Mouse (Mus musculus) stomach, embryonic 14.5 days (tissue): Measurements from ENCODE around the gene Rab11fip3. TPM values are rescaled to one million over a fixed set of nuclear protein-coding genes. Genes with fewer than 3 reads are reported as not detected.
"Not testable (repeated sequence)": the region's sequence is repeated elsewhere in the genome, so short reads cannot be mapped to it uniquely, and the experiment has no call there.

Source experiments
- ATAC-seq: fragments of 200-750 bp; cut with Nextera tagmentation; 2 replicates; pipeline ENCODE4 v1.8.0; 2017; ENCODE audit warnings: low read depth, moderate TSS enrichment; ENCODE audit not compliant: insufficient number of reproducible peaks, insufficient read depth, low FRiP score
- H3K27ac ChIP-seq: fragments of 300-500 bp; sonication (generic); 2 replicates; pipeline ENCODE4 v1.5.1; 2014; ENCODE audit warnings: mild to moderate bottlenecking, low read length, moderate library complexity, mixed read lengths
- H3K27me3 ChIP-seq: fragments of 300-500 bp; sonication (generic); 2 replicates; pipeline ENCODE4 v1.6.1; 2014; ENCODE audit warnings: low read length, control low read depth, mixed read lengths; ENCODE audit not compliant: control insufficient read depth, insufficient read depth
- H3K36me3 ChIP-seq: fragments of 300-500 bp; sonication (generic); 2 replicates; pipeline ENCODE4 v1.6.1; 2014; ENCODE audit warnings: mild to moderate bottlenecking, control low read depth, low read length, moderate library complexity, mixed read lengths; ENCODE audit not compliant: control insufficient read depth, insufficient read depth
- H3K4me1 ChIP-seq: fragments of 300-500 bp; sonication (generic); 2 replicates; pipeline ENCODE4 v1.6.1; 2014; ENCODE audit warnings: low read length, control low read depth, mixed read lengths; ENCODE audit not compliant: control insufficient read depth, insufficient read depth
- H3K4me2 ChIP-seq: fragments of 300-500 bp; sonication (generic); replicated peaks from 2 replicates; pipeline ENCODE4 v1.6.1; 2014; ENCODE audit warnings: low read depth, low read length, control low read depth
- H3K4me3 ChIP-seq: fragments of 300-500 bp; sonication (generic); 2 replicates; pipeline ENCODE4 v1.5.1; 2014; ENCODE audit warnings: low read depth, low read length, control low read depth
- H3K9ac ChIP-seq: fragments of 300-500 bp; sonication (generic); replicated peaks from 2 replicates; pipeline ENCODE4 v1.6.1; 2014; ENCODE audit warnings: low read depth, mild to moderate bottlenecking, control low read depth, low read length, moderate library complexity, mixed read lengths
- H3K9me3 ChIP-seq: fragments of 300-500 bp; sonication (generic); 2 replicates; pipeline ENCODE4 v1.6.1; 2016; ENCODE audit warnings: low read depth, low read length, control low read depth; ENCODE audit not compliant: control insufficient read depth
- WGBS: fragments of 180-500 bp; shearing (Covaris S2); extraction: QIAGEN DNeasy Blood & Tissue Kit; methylation state at CpG from one replicate; pipeline ENCODE4 v1.1.7; 2014; 5-methylcytosine and 5-hydroxymethylcytosine counted together
- polyA plus RNA-seq: library from polyadenylated mRNA; unstranded; fragments of >200 nt; fragmentation: Nextera tagmentation; extraction: Ambion mirVana; gene quantifications from 2 replicates; pipeline ENCODE4 v1.2.1, GENCODE M21; 2014

Rab11fip3 gene
- polyA plus RNA-seq, 1 experiment from 2014 or later: 11.4 TPM

DNA sequence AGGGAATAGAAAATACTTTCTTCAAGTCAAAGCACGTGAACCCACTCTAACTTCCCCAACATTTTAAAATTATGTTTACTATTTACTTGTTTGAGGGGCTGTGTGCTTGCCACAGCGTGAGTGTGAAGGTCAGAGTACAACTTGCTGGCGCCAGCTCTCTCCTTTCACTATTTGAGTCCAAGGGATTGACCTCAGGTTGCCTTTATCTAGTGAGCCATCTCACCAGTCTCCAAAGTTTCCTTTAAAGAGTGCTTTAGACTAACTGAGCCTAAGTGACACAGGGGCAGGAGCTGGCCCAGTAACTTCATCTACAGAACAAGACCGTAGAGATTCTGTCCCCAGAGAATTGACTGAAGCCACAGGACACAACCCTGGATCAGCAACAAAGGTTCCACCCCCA, 17.3 kb downstream of the Rab11fip3 start:
- 87% methylated on average over 4 of the region's 4 CpGs for WGBS

DNA sequence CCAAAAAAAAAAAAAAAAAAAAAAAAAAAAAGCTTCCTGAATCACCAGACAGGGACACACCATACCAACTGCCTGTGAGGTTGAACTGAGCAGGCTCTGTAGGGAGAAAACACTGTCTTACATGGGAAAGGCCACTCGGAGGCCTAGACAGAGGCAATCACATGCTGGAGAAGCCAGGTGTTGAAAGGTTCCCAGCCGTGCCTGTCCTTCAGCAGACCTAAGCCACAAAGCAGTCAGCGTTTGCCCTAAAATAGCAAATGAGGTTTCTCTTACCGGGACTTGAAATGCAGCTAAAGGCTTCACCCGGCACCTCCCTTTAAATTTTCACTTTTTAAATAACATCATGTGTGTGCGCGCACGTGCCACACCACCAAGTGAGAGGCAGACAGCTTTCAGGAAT, 21.2 kb downstream of the Rab11fip3 start:
- Histone ChIP-seq H3K27ac (no peak overlapping the region), H3K4me3 (no peak overlapping the region), H3K9ac (no peak overlapping the region), H3K9me3 (no peaks in the 10 kb centered on the region), H3K4me1 (no peaks in the 10 kb centered on the region), H3K27me3 (no peaks in the 10 kb centered on the region), H3K36me3 (no peaks in the 10 kb centered on the region), H3K4me2 (no peak overlapping the region)
- WGBS: 94% methylated on average over 8 of the region's 8 CpGs
- ATAC-seq: no peak

More for the DNA sequence above, 17.3 kb downstream of the Rab11fip3 start:
- H3K36me3 ChIP-seq: no peaks in the 10 kb centered on the region
- no peaks in the 10 kb centered on the region for H3K4me1 ChIP-seq
- H3K27ac ChIP-seq: no peak overlapping the region
- no peak overlapping the region for H3K4me2 ChIP-seq
- ATAC-seq: no peak
- no peak overlapping the region for H3K4me3 ChIP-seq
- H3K27me3 ChIP-seq: no peaks in the 10 kb centered on the region
- no peak overlapping the region for H3K9ac ChIP-seq
- no peaks in the 10 kb centered on the region for H3K9me3 ChIP-seq

DNA sequence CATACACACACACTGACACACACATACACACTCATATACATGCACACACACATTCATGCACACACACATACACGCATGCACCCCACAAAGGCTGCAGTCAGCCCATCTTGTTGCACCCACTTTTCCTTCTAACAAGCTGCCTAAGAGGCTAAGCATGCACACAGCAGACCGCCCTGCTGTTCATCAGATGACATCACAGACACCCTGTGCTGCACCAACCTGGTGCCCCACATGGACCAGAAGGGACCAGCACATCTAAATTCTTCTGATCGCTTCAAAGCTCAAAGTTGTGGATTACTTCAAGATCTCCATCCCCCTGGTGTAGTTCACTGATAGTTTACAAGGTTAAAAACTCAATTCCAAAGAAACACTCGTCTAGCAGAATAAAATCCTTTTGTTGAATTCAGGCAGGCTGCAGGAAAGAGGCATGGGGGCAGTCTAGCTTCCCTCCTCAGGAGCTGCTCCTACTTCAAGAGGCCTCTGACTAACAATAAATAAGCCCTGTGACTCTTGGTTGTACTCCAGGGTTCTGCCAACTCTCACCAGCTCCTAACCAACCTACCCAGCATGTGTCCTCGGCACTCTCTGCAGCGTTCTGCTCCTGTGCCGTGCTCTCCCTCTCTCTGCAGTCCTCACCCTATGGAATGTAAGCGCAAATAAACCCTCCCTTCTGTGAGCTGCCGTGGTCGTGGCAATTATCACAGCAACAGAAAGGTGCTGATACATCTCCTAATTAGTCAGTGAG, 22.9 kb downstream of the Rab11fip3 start:
- WGBS: 55% methylated on average over 10 of the region's 10 CpGs
- no peak for ATAC-seq
- no peak overlapping the region for H3K27ac ChIP-seq

DNA sequence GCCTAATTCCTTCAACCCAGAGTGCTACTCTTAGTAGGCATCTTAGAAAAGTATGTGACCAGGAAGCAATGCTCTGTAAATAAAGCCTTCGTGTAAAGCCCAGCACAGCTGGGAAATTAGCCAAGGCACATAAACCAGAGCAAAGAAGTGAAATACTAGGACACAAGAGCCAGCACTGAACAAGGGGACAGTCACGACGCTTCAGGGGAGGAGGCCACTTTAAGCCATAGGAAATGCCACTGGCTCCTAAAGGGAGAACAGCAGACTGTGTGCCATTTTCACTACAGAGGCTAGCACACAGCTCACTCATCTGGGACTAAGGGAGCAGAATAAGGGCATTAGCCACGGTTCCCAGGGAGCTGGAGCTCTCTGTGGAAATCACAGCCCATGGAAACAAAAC, 24.1 kb downstream of the Rab11fip3 start:
- no peak overlapping the region for H3K4me2 ChIP-seq
- H3K27me3 ChIP-seq: no peaks in the 10 kb centered on the region
- no peak for ATAC-seq
- H3K9me3 ChIP-seq: no peaks in the 10 kb centered on the region
- H3K4me3 ChIP-seq: no peak overlapping the region
- 76% methylated on average over 4 of the region's 4 CpGs for WGBS
- no peak overlapping the region for H3K9ac ChIP-seq
- no peaks in the 10 kb centered on the region for H3K36me3 ChIP-seq
- no peak overlapping the region for H3K27ac ChIP-seq
- H3K4me1 ChIP-seq: no peaks in the 10 kb centered on the region

More for the DNA sequence above, 22.9 kb downstream of the Rab11fip3 start:
- no peak overlapping the region for H3K4me2 ChIP-seq
- H3K4me3 ChIP-seq: no peak overlapping the region
- H3K9me3 ChIP-seq: no peaks in the 10 kb centered on the region
- no peaks in the 10 kb centered on the region for H3K27me3 ChIP-seq
- H3K36me3 ChIP-seq: no peaks in the 10 kb centered on the region
- no peaks in the 10 kb centered on the region for H3K4me1 ChIP-seq
- no peak overlapping the region for H3K9ac ChIP-seq

DNA sequence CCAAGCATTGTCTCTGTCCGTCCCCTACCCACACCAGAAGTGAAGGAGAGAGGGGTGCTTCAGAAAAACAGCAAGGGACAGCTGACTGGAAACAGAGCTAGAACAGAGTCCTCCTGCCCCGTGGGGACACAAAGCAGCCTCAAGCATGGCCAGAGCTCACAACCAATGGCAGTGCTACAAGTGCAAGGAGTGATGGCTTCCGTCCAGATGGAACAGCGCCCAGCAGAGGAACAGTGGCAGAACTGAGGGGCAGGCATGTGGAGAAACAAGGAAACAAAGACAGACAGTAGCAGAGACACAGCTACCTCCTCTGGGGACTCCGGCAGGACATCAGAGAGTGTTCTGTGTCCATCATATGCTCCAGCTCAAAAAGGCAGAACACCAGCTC, 26.1 kb downstream of the Rab11fip3 start:
- Histone ChIP-seq H3K4me2 (no peak overlapping the region), H3K36me3 (no peaks in the 10 kb centered on the region), H3K4me1 (no peaks in the 10 kb centered on the region), H3K9ac (no peak overlapping the region), H3K4me3 (no peak overlapping the region), H3K27ac (no peak overlapping the region), H3K9me3 (no peaks in the 10 kb centered on the region), H3K27me3 (no peaks in the 10 kb centered on the region)
- no peak for ATAC-seq
- WGBS: 76% methylated on average over 5 of the region's 5 CpGs

DNA sequence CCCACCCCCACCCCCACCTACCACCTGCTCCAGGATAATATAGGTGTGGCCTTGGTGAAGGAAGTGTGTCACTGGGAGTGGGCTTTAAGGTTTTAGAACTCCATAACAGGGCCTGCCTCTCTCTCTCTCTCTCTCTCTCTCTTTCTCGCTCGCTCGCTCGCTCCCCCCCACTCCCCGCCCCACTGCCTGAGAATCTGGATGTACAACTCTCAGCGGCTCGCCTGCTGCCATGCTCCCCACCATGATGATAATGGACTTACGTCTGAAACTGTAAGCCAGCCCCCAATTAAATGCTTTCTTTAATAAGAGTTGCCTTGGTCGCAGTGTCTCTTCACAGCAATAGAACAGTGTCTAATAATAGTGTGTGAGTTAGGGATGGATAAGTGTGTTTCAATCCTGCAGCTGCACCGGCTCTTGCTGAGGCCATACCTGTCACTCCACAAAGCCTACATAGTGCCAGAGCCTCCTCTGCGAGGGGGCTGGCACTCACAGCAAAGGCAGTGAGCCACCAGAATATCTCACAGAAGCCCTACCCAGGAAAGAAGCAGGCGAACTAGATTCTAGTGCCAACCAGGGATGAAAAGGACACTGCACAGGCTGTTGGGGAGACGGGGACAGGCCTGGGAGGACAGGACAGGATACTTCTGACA, 26.6 kb downstream of the Rab11fip3 start:
- Histone ChIP-seq H3K4me3 (no peak overlapping the region), H3K36me3 (no peaks in the 10 kb centered on the region), H3K9ac (no peak overlapping the region), H3K4me1 (no peaks in the 10 kb centered on the region), H3K27ac (no peak overlapping the region), H3K27me3 (no peaks in the 10 kb centered on the region), H3K4me2 (no peak overlapping the region), H3K9me3 (no peaks in the 10 kb centered on the region)
- 88% methylated on average over 13 of the region's 13 CpGs for WGBS
- no peak for ATAC-seq

DNA sequence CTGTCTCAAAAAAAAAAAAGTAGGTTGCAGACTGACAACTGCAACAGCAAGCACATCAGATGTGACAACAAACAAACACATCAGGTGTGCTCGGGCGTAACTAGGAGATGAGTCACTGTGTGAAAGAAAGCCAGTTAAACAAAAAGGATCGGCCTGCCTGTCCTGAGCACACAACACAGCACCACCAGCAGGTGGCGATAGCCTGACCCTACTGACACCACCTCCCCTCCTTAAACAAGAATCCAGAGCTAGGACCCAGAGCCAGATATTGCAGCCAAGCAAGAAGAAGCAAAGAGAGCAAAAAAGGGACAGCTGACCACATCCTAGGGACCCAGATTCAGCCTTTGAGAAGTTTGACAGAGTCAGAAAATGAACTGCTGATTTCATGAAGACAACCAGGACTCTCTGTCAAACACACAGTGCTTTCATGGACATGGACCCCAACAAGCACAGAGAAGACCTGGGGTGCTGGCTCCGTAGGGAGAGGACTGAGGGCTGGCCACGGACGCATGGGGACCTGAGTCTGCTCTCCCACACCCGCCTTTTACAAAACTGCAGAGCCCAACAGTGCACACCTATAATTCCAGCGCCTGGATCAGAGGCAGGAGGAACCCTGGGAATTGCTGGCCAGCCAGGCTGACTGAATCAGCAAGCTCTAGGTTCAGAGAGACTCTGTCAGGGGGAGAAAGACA, 28.1 kb downstream of the Rab11fip3 start:
- H3K36me3 ChIP-seq: no peaks in the 10 kb centered on the region
- H3K4me1 ChIP-seq: no peaks in the 10 kb centered on the region
- ATAC-seq: no peak
- H3K9me3 ChIP-seq: no peaks in the 10 kb centered on the region
- no peak overlapping the region for H3K4me3 ChIP-seq
- H3K9ac ChIP-seq: no peak overlapping the region
- 47% methylated on average over 9 of the region's 9 CpGs for WGBS
- no peak overlapping the region for H3K27ac ChIP-seq
- no peaks in the 10 kb centered on the region for H3K27me3 ChIP-seq
- no peak overlapping the region for H3K4me2 ChIP-seq

DNA sequence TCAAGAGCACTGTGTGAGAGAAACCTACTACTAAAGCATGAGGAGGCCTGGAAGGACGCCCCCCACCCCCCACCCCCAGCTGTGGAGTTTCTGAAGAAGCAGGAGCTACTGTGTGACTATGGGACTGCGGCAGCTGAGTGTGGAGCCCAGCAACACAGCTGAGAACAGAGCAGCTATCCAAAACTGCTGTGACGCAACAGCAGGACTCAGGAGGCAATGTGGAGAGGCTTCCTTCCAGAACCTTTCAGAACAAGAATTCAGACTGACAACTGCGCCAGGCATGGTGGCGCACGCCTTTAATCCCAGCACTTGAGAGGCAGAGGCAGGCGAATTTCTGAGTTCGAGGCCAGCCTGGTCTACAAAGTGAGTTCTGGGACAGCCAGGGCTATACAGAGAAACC, 28.6 kb downstream of the Rab11fip3 start:
- H3K9ac ChIP-seq, ATAC-seq, H3K4me2 ChIP-seq, H3K36me3 ChIP-seq, H3K4me1 ChIP-seq, H3K27me3 ChIP-seq, H3K27ac ChIP-seq, H3K4me3 ChIP-seq, H3K9me3 ChIP-seq: not testable (repeated sequence)
- WGBS: 76% methylated on average over 8 of the region's 8 CpGs
